Mouse (Mus musculus): Measurements from ENCODE around the gene Mllt1.

Mllt1 gene

GRCm38 (mm10) chr17:56935363-56936131, at the start of gene Mllt1:
Gene Mllt1 (minus strand): TSS chr17:56935415.
- peak; percentile 99 for DNase-seq (ENCODE audit: low read depth, low spot score)

DNA sequence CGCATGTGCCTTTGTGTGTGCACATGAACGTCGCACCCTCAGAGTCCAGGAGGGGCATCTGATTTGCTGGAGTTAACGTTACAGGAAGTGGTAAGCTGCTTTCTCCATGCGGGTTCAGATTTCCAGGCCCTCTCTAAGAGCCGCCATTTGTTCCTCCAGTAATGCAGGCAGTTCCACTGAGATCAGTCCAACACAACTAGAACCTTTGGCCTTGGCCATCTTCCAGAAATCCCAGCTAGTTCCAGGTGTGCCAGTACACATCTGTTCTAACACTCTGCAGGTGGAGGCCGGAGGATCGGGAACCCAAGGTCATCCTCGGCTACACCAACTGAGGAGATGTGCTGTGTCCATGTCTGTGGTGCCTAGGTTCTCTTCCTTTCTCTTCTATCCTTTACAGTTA, 49.7 kb upstream of the Mllt1 start:
- no peak for DNase-seq (ENCODE audit: low read depth, low spot score)

- no peak for DNase-seq (ENCODE audit: low read depth, low spot score)
Observed at GRCm38 (mm10) chr17:56982013-56982412, 46.8 kb upstream of the Mllt1 start, which contains the start of gene Acer1. Gene Acer1 (minus strand): TSS chr17:56982126.

- DNase-seq (ENCODE audit: low read depth, low spot score) = no peak
Observed at GRCm38 (mm10) chr17:56981049-56981448, 45.8 kb upstream of the Mllt1 start.

- no peak for DNase-seq (ENCODE audit: low read depth, low spot score)
Observed at GRCm38 (mm10) chr17:56979524-56979923, 44.3 kb upstream of the Mllt1 start.

DNA sequence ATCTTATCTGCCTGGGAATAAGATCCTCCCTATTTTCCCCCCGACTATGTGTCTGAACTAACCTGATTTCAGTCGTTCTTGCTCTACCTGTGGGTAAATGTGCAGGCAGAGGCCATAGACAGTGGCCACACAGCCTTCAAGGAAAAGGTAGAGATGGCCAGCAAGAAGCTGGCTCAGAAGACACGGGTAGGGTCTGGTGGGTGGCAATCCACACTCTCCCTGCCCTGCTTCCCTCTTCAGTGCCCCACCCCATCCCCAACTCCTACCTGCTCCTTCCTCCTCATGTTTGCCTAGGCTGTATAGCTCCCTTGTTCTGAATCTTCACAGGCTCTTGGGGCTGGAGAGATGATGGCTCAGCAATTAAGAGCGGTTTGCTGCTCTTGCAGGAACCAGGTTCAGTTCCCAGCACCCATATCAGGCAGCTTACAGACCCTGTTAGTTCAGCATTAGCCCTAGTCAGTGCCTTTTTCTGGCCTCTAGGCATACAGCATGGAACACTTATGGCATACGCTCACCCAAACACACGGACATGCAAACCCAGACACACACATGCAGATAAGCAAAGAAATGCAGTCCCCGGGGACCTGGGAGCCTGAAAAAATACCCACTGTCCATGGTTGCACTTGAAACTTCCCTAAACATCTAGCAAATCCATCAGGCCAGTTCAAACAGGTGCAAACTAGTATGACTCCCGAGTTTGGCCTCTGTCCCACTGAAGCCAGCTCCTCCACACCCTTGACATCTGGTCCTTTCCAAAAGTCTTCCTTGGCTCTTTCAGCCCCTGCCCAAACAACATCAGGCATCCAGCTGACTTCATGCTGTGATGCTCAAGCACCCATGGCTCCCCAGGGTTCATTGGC, 41.5 kb upstream of the Mllt1 start:
- DNase-seq (ENCODE audit: low read depth, low spot score) = peak; percentile 50

- DNase-seq (ENCODE audit: low read depth, low spot score) = no peak
Observed at GRCm38 (mm10) chr17:56975391-56975790, 40.2 kb upstream of the Mllt1 start.

GRCm38 (mm10) chr17:56974708-56975240, 39.6 kb upstream of the Mllt1 start:
- DNase-seq (ENCODE audit: low read depth, low spot score) = no peak

DNA sequence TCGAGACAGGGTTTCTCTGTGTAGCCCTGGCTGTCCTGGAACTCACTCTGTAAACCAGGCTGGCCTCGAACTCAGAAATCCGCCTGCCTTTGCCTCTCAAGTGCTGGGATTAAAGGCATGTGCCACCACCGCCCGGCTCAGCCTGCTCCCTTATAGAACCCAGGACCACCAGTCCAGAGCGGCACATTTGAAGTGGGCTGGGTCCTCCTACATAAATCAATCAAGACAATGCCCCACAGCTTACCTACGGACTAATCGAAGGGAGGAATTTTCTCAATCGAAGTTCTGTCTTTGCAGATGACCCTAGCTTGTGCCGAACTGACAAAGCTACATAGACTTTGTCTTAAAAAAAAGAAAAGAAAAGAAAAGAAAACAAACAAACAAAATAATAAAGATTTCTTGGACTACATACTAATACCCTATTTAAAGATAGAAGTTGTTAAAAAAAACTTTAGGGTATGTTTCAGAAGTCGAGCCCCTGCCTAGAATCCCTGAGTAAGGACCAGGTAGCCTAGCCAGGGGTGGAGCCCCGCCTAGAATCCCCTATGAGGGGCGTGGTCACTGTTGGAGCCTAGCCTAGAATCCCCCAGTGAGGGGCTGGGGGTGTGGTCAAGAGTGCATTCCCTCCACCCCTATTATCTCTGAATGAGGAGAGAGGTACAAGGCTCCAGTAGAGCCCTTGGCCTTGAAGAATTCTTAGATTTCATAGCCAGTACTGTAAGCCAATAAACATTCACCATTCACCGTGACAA, 38.9 kb upstream of the Mllt1 start:
- peak; percentile 82 for DNase-seq (ENCODE audit: low read depth, low spot score)

- DNase-seq (ENCODE audit: low read depth, low spot score) = no peak
Observed at GRCm38 (mm10) chr17:56970081-56970480, 34.9 kb upstream of the Mllt1 start.

DNA sequence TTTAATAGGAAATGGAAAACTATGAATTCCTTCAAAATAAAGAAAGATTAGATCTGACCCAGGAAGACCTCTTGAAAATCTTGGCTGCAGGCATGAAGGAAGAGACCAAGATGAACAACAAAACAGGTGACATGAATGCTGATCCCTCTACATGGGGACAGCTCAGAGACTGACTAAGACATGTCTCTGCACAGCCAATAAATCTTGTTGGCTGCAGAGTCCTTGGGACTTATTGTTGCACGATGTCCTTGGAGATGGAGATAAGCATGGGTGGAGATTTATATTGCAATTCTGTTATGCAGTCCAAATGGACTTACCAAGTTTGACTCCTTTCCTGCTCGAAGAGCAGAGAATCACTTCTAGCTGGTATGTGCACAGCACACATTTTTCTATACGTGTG, 34.1 kb upstream of the Mllt1 start:
- no peak for DNase-seq (ENCODE audit: low read depth, low spot score)

- no peak for DNase-seq (ENCODE audit: low read depth, low spot score)
Observed at GRCm38 (mm10) chr17:56963646-56964045, 28.4 kb upstream of the Mllt1 start.

DNA sequence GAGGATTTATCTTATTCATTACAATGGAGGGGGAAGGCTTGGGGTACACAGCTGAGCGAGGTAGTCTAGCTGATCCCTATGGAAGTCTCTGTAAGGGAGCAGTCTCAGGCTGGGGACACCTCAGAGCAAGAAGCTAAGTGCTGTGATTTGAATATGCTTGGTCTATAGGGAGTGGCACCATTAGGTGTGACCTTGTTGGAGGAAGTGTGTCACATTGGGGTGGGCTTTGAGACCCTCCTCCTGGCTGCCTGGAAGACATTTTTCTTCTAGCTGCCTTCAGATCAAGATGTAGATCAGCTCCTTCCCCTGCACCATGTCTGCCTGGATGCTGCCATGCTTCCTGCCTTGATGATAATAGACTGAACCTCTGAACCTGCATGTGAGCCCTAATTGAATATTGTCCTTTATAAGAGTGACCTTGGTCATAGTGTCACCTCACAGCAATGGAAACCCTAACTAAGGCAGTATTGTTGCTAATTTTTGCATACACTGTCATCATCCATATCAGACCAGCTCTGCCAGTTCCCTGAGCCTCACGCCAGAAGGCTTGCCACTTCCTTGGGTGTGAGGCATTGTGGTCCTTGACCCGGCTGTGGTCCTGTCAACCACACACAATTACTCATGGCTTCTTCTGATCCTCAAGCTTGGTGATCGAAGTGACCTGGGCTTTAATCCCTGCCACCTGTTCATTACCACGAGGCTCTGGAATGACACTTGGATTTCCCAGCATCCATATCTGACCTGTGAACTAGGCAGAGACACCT, 27.6 kb upstream of the Mllt1 start:
- DNase-seq (ENCODE audit: low read depth, low spot score) = peak; percentile 26

GRCm38 (mm10) chr17:56961880-56962279, 26.7 kb upstream of the Mllt1 start:
- peak; percentile 43 for DNase-seq (ENCODE audit: low read depth, low spot score)

GRCm38 (mm10) chr17:56958667-56959066, 23.5 kb upstream of the Mllt1 start:
- DNase-seq (ENCODE audit: low read depth, low spot score) = no peak

DNA sequence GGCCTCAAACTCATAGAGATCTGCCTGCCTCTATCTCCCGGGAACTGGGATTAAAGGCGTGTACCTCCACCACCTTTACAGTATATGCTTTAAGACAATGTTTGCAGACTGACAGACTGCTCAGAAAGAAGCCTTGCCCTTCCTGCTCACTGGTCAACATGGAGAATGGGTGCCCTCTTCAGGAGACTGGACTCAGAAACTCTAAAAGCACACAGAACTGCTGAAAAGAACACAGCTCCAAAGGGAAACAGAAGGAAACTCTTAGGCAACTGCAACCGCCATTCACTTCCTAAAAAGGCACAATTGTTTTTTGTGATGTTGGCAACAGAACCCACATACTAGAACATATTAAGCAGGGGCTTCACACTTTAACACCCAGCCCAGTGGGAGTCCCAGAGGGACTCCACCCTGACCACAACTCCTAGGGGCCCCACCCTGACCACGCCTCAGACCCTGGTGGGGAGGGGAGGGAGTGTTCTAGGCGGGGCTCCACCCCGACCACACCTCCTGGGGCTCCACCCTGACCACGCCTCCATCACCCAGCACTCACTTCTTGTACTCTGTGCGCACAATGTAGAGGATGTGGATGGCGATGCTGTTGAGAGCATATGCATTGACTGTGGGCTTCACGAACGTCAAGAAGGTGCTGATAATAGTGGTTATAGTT, 22.7 kb upstream of the Mllt1 start:
- peak; percentile 73 for DNase-seq (ENCODE audit: low read depth, low spot score)

- no peak for DNase-seq (ENCODE audit: low read depth, low spot score)
Observed at GRCm38 (mm10) chr17:56954871-56955270, 19.7 kb upstream of the Mllt1 start.

GRCm38 (mm10) chr17:56952639-56953038, 17.4 kb upstream of the Mllt1 start:
- no peak for DNase-seq (ENCODE audit: low read depth, low spot score)

DNA sequence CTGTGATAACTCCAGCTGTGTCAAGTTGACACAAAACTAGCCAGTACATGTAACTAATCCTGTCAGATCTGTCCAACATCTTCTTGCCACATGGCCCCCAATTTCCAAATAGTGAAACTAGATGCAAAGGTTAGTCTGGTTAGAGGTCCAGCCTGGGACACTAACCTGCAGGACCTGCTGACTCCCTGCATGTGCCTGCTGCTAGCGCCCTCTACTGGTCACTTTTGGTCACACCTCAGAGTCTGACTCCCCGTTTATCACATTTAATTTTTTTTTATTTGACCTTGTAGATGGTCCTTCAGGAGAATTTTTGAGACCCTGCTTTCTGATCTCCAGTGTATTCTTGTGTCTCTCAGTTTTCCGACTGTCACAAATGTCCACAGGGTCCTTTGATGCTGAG, 15.7 kb upstream of the Mllt1 start:
- DNase-seq (ENCODE audit: low read depth, low spot score) = peak; percentile 73

DNA sequence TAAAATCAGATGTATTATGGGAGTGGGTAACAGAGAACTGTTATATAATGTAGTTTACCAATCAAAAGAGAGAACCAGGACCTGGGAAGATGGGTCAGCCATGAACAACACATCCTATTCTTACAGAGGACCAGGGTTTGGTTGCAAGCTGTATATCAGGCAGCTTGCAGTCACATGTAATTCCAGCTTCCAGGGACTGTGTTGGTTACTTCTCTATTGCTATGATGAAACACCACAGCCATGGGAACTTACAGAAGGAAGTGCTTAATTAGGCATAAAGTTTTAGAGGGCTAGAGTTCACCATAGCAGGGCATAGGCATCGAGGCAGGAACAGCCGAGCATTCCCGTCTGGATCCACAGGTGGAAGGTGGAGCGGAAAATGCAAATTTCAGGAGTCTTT, 3.5 kb upstream of the Mllt1 start:
- DNase-seq (ENCODE audit: low read depth, low spot score) = no peak
